Mouse (Mus musculus) ES-E14 (cell line): ENCODE results near the gene Cpd.

Experiments
- CHD2 ChIP-seq: IDR thresholded peaks from 2 replicates; pipeline ENCODE4 v1.6.1; 2014; ENCODE audit warnings: mild to moderate bottlenecking, low read depth, low read length, inconsistent platforms
- HCFC1 ChIP-seq: IDR thresholded peaks from 2 replicates; pipeline ENCODE4 v1.6.1; 2012; ENCODE audit warnings: low read length, inconsistent platforms, borderline replicate concordance; ENCODE audit not compliant: insufficient read depth

DNA sequence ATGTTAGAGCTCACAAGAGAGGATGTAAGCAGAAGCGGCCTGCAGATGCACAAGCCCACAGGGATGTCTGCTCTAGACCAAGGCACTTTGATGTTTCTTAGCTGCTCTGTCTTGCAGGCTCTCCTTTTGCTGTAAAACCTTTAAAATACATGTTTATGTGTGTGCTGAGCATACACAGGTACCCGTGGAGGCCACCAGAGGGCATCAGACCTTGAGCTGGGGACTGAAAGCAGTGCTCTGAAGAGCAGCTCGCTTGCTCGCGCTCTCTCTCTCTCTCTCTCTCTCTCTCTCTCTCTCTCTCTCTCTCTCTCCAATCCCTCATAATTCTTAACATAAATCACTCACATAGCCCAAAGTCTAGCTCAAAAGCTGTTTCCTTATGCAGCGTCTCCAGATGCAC lies 107.7 kb downstream of the Cpd start:
- TF ChIP-seq HCFC1, result no peak
- no peak for TF ChIP-seq CHD2
